Mouse (Mus musculus): ENCODE results near the gene Ssxb10.
"Not testable (repeated sequence)": the region's sequence is repeated elsewhere in the genome, so short reads cannot be mapped to it uniquely, and the experiment has no call there.

DNA sequence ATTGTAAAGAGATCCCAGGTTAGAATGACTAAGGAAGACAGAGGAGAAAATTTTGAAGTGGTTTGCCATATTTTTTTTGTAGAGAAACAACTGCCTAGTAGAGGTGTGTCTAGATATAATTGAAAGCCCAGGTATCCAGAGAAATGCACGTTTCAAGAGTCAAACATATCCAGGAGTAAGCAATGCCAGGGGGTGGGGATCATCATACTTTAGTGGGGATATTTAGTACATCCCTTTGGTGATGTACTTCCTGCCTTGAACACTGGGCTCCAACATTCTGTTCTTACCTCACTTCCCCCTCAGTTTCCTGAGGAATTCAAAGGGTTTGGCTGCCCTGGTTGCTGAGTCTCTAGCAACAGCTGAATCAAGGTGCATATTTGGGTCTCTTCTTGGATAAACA, 39.5 kb downstream of the Ssxb10 start, which contains the start of gene Ssxb9:
- not testable (repeated sequence) for TF ChIP-seq CTCF (conservative IDR thresholded peaks at IDR 0.05; ENCODE audit: low read length); NANOG (IDR thresholded peaks at IDR 0.05; ENCODE audit: borderline replicate concordance, low read length)
